Mouse (Mus musculus): ENCODE measurements around the gene Smg1. TPM values are rescaled to one million over a fixed set of nuclear protein-coding genes. Genes with fewer than 3 reads are reported as not detected.

The Smg1 gene
- 15.6 and 19.3 TPM in 2 replicates for polyA plus RNA-seq (2015; fragmentation: Nextera tagmentation; extraction: Ambion mirVana)

- Histone ChIP-seq H3K4me3 (replicated peaks) (peak within 1 kb of the TSS; percentile 98), H3K9ac (peak within 1 kb of the TSS; percentile 98), H3K27me3 (no peaks in the 10 kb centered on the region), H3K9me3 (replicated peaks) (no peaks in the 10 kb centered on the region), H3K36me3 (no peaks in the 10 kb centered on the region), H3K4me2 (replicated peaks) (peak within 1 kb of the TSS; percentile 69), H3K27ac (replicated peaks) (peak within 1 kb of the TSS; percentile 95), H3K4me1 (peaks cover 12% of the 10 kb centered on the region)
- 1% methylated on average over 61 of the region's 79 CpGs for WGBS
- peak; percentile 96 for ATAC-seq (ENCODE audit: insufficient number of reproducible peaks, low FRiP score, low TSS enrichment, low read depth)
These were observed at the start of gene Smg1 for GRCm38 (mm10) chr7:118243453-118244385. Gene Smg1 (minus strand): TSS chr7:118243670.

GRCm38 (mm10) chr7:118283186-118283585, 39.7 kb upstream of the Smg1 start:
- no peaks in the 10 kb centered on the region for H3K9me3 ChIP-seq (replicated peaks)
- ATAC-seq (ENCODE audit: insufficient number of reproducible peaks, low FRiP score, low TSS enrichment, low read depth): no peak
- H3K27ac ChIP-seq (replicated peaks): no peak overlapping the region
- WGBS: 61% methylated on average over 2 of the region's 2 CpGs
- H3K4me3 ChIP-seq (replicated peaks): no peak overlapping the region
- H3K36me3 ChIP-seq: no peaks in the 10 kb centered on the region
- no peak overlapping the region for H3K4me2 ChIP-seq (replicated peaks)
- no peak overlapping the region for H3K9ac ChIP-seq
- no peaks in the 10 kb centered on the region for H3K27me3 ChIP-seq
- H3K4me1 ChIP-seq: no peaks in the 10 kb centered on the region

- Histone ChIP-seq H3K4me2 (replicated peaks) (no peak overlapping the region), H3K4me1 (0 out of 2 replicates have a peak, but pooled peaks cover 3% of the 10 kb centered on the region), H3K4me3 (replicated peaks) (no peak overlapping the region), H3K27ac (replicated peaks) (no peak overlapping the region), H3K27me3 (no peaks in the 10 kb centered on the region), H3K36me3 (no peaks in the 10 kb centered on the region), H3K9me3 (replicated peaks) (no peaks in the 10 kb centered on the region), H3K9ac (no peak overlapping the region)
- WGBS: 70% methylated on average over 9 of the region's 9 CpGs
- ATAC-seq (ENCODE audit: insufficient number of reproducible peaks, low FRiP score, low TSS enrichment, low read depth): no peak
These were observed 39.1 kb upstream of the Smg1 start for GRCm38 (mm10) chr7:118282543-118282942.

GRCm38 (mm10) chr7:118279521-118279920, 36.1 kb upstream of the Smg1 start:
- no peaks in the 10 kb centered on the region for H3K9me3 ChIP-seq (replicated peaks)
- H3K4me3 ChIP-seq (replicated peaks): no peak overlapping the region
- H3K9ac ChIP-seq: no peak overlapping the region
- ATAC-seq (ENCODE audit: insufficient number of reproducible peaks, low FRiP score, low TSS enrichment, low read depth): no peak
- H3K36me3 ChIP-seq: no peaks in the 10 kb centered on the region
- H3K4me1 ChIP-seq: peaks cover 9% of the 10 kb centered on the region; the same call in 1 of the 2 replicates
- 46% methylated on average over 3 of the region's 3 CpGs for WGBS
- no peak overlapping the region for H3K4me2 ChIP-seq (replicated peaks)
- no peak overlapping the region for H3K27ac ChIP-seq (replicated peaks)
- no peaks in the 10 kb centered on the region for H3K27me3 ChIP-seq

- ATAC-seq (ENCODE audit: insufficient number of reproducible peaks, low FRiP score, low TSS enrichment, low read depth): peak; percentile 69
- Histone ChIP-seq H3K27me3 (no peaks in the 10 kb centered on the region), H3K36me3 (no peaks in the 10 kb centered on the region), H3K4me1 (peaks cover 9% of the 10 kb centered on the region; the same call in 1 of the 2 replicates), H3K9me3 (replicated peaks) (no peaks in the 10 kb centered on the region), H3K9ac (no peak overlapping the region), H3K27ac (replicated peaks) (peak overlapping the region; percentile 8; the same call in 1 of the 2 replicates), H3K4me3 (replicated peaks) (peak overlapping the region; percentile 22), H3K4me2 (replicated peaks) (peak overlapping the region; percentile 33)
- WGBS: 43% methylated on average over 11 of the region's 11 CpGs
These were observed 34.0 kb upstream of the Smg1 start for GRCm38 (mm10) chr7:118277335-118277910.

- no peak overlapping the region for H3K9ac ChIP-seq
- 76% methylated on average over 15 of the region's 15 CpGs for WGBS
- ATAC-seq (ENCODE audit: insufficient number of reproducible peaks, low FRiP score, low TSS enrichment, low read depth): no peak
- H3K4me1 ChIP-seq: peaks cover 9% of the 10 kb centered on the region; the same call in 1 of the 2 replicates
- 0 out of 2 replicates have a peak overlapping the region, but pooled peaks have one; percentile 8 for H3K27ac ChIP-seq (replicated peaks)
- no peak overlapping the region; the same call in 1 of the 2 replicates for H3K4me3 ChIP-seq (replicated peaks)
- H3K9me3 ChIP-seq (replicated peaks): no peaks in the 10 kb centered on the region
- no peaks in the 10 kb centered on the region for H3K36me3 ChIP-seq
- peak overlapping the region; percentile 33; the same call in 1 of the 2 replicates for H3K4me2 ChIP-seq (replicated peaks)
- H3K27me3 ChIP-seq: no peaks in the 10 kb centered on the region
These were observed 33.3 kb upstream of the Smg1 start for GRCm38 (mm10) chr7:118276684-118277334.

- Histone ChIP-seq H3K4me1 (peaks cover 9% of the 10 kb centered on the region; the same call in 1 of the 2 replicates), H3K27me3 (no peaks in the 10 kb centered on the region), H3K9me3 (replicated peaks) (no peaks in the 10 kb centered on the region), H3K9ac (no peak overlapping the region), H3K4me2 (replicated peaks) (no peak overlapping the region), H3K27ac (replicated peaks) (no peak overlapping the region), H3K36me3 (no peaks in the 10 kb centered on the region), H3K4me3 (replicated peaks) (no peak overlapping the region)
- 78% methylated on average over 6 of the region's 6 CpGs for WGBS
- ATAC-seq (ENCODE audit: insufficient number of reproducible peaks, low FRiP score, low TSS enrichment, low read depth): no peak
These were observed 31.8 kb upstream of the Smg1 start for GRCm38 (mm10) chr7:118275265-118275664.

- Histone ChIP-seq H3K36me3 (no peaks in the 10 kb centered on the region), H3K27ac (replicated peaks) (no peak overlapping the region), H3K4me1 (peaks cover 9% of the 10 kb centered on the region; the same call in 1 of the 2 replicates), H3K27me3 (no peaks in the 10 kb centered on the region), H3K9ac (no peak overlapping the region), H3K4me3 (replicated peaks) (no peak overlapping the region), H3K9me3 (replicated peaks) (no peaks in the 10 kb centered on the region), H3K4me2 (replicated peaks) (no peak overlapping the region)
- WGBS: 93% methylated on average over 5 of the region's 5 CpGs
- ATAC-seq (ENCODE audit: insufficient number of reproducible peaks, low FRiP score, low TSS enrichment, low read depth): no peak
These were observed 31.4 kb upstream of the Smg1 start for GRCm38 (mm10) chr7:118274851-118275250.

- Histone ChIP-seq H3K27me3 (no peaks in the 10 kb centered on the region), H3K27ac (replicated peaks) (no peak overlapping the region), H3K9me3 (replicated peaks) (no peaks in the 10 kb centered on the region), H3K4me3 (replicated peaks) (no peak overlapping the region), H3K36me3 (no peaks in the 10 kb centered on the region), H3K4me1 (peaks cover 9% of the 10 kb centered on the region; the same call in 1 of the 2 replicates), H3K9ac (no peak overlapping the region), H3K4me2 (replicated peaks) (no peak overlapping the region)
- ATAC-seq (ENCODE audit: insufficient number of reproducible peaks, low FRiP score, low TSS enrichment, low read depth): no peak
- 89% methylated on average over 7 of the region's 7 CpGs for WGBS
These were observed 30.7 kb upstream of the Smg1 start for GRCm38 (mm10) chr7:118274169-118274568.

- no peak for ATAC-seq (ENCODE audit: insufficient number of reproducible peaks, low FRiP score, low TSS enrichment, low read depth)
- Histone ChIP-seq H3K4me3 (replicated peaks) (no peak overlapping the region), H3K36me3 (no peaks in the 10 kb centered on the region), H3K9ac (no peak overlapping the region), H3K27ac (replicated peaks) (no peak overlapping the region), H3K9me3 (replicated peaks) (no peaks in the 10 kb centered on the region), H3K4me2 (replicated peaks) (no peak overlapping the region), H3K4me1 (no peaks in the 10 kb centered on the region), H3K27me3 (no peaks in the 10 kb centered on the region)
- WGBS: 83% methylated on average over 6 of the region's 6 CpGs
These were observed 22.6 kb upstream of the Smg1 start for GRCm38 (mm10) chr7:118266099-118266498.

- H3K36me3 ChIP-seq: no peaks in the 10 kb centered on the region
- H3K4me2 ChIP-seq (replicated peaks): no peak overlapping the region
- H3K9ac ChIP-seq: no peak overlapping the region
- no peak for ATAC-seq (ENCODE audit: insufficient number of reproducible peaks, low FRiP score, low TSS enrichment, low read depth)
- H3K4me3 ChIP-seq (replicated peaks): no peak overlapping the region
- no peak overlapping the region for H3K27ac ChIP-seq (replicated peaks)
- 68% methylated on average over 1 of the region's 1 CpGs for WGBS
- no peaks in the 10 kb centered on the region for H3K9me3 ChIP-seq (replicated peaks)
- no peaks in the 10 kb centered on the region for H3K4me1 ChIP-seq
- no peaks in the 10 kb centered on the region for H3K27me3 ChIP-seq
These were observed 20.1 kb upstream of the Smg1 start for GRCm38 (mm10) chr7:118263606-118264005.

All from embryonic facial prominence, embryonic 15.5 days (tissue).